Mouse (Mus musculus) hindbrain, embryonic 13.5 days (tissue): ENCODE measurements around the gene Adamts4. TPM values are rescaled to one million over a fixed set of nuclear protein-coding genes. Genes with fewer than 3 reads are reported as not detected.

Experiments used
- ATAC-seq: fragments of 200-750 bp; cut with Nextera tagmentation; 2 replicates; pipeline ENCODE4 v1.8.0; 2017; ENCODE audit warnings: moderate TSS enrichment; ENCODE audit not compliant: low FRiP score
- H3K27ac ChIP-seq: fragments of 300-500 bp; sonication (generic); 2 replicates; pipeline ENCODE4 v1.5.1; 2015; ENCODE audit warnings: inconsistent platforms, mild to moderate bottlenecking, moderate library complexity
- H3K27me3 ChIP-seq: fragments of 300-500 bp; sonication (generic); 2 replicates; pipeline ENCODE4 v1.6.1; 2015; ENCODE audit warnings: mild to moderate bottlenecking, inconsistent platforms
- H3K36me3 ChIP-seq: fragments of 300-500 bp; sonication (generic); 2 replicates; pipeline ENCODE4 v1.6.1; 2015; ENCODE audit warnings: mild to moderate bottlenecking, inconsistent platforms
- H3K4me1 ChIP-seq: fragments of 300-500 bp; sonication (generic); replicated peaks from 2 replicates; pipeline ENCODE4 v1.6.1; 2015; ENCODE audit warnings: inconsistent platforms
- H3K4me2 ChIP-seq: fragments of 300-500 bp; sonication (generic); 2 replicates; pipeline ENCODE4 v1.6.1; 2015; ENCODE audit warnings: inconsistent platforms, mild to moderate bottlenecking, moderate library complexity
- H3K4me3 ChIP-seq: fragments of 300-500 bp; sonication (generic); 2 replicates; pipeline ENCODE4 v1.5.1; 2015; ENCODE audit warnings: mild to moderate bottlenecking, inconsistent platforms
- H3K9ac ChIP-seq: fragments of 300-500 bp; sonication (generic); 2 replicates; pipeline ENCODE4 v1.6.1; 2015; ENCODE audit warnings: mild to moderate bottlenecking, inconsistent platforms
- H3K9me3 ChIP-seq: fragments of 300-500 bp; sonication (generic); 2 replicates; pipeline ENCODE4 v1.6.1; 2016; ENCODE audit warnings: inconsistent platforms
- WGBS: fragments of 180-500 bp; shearing (Covaris S2); methylation state at CpG from one replicate; pipeline ENCODE4 v1.1.7; 2015; 5-methylcytosine and 5-hydroxymethylcytosine counted together
- polyA plus RNA-seq: library from polyadenylated mRNA; unstranded; fragments of >200 nt; fragmentation: Nextera tagmentation; extraction: Ambion mirVana; gene quantifications from 2 replicates; pipeline ENCODE4 v1.2.1, GENCODE M21; 2015

Gene Adamts4
- polyA plus RNA-seq = 4.9 and 5.0 TPM in 2 replicates

DNA sequence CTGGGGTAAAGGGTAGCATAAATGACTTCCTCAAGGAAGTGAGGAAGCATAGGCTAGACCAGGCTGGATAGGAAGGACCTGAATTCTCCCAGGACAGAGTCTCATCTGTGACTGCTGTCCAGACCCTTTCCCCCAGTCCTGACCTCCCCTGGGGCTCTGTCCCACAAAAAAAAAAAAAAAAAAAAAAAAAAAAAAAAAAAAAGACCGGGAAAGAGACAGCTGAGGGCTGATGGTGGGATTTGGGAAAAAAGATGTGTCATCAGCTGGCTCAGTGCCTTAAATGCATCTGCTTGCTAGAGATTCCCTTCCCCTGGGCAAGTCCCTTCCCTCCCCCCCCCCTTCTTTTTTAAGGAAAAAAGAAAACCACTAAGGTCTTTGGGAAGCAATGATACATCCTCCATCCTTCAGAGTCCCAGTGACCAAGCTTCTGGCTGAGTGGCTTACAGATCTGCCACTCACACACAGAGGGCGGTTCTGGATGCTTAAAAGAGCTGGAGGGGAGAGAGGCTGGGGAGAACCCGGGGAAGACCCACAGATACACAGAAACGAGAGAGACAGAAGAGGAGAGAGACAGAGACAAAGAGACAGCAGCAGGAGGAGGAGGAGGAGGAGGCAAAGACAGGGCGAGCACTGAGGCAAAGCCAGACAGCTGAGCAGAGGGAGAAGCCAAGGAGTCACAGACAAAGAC is at the start of gene Adamts4:
Gene Adamts4, plus strand, starts transcription at position 509 of the 688 bp plus-strand sequence.
- no peak for ATAC-seq
- H3K27ac ChIP-seq = peak within 1 kb of the TSS; percentile 60
- H3K4me1 ChIP-seq = peaks cover 61% of the 10 kb centered on the region
- peak within 1 kb of the TSS; percentile 52 for H3K4me2 ChIP-seq
- H3K36me3 ChIP-seq = peaks cover 3% of the 10 kb centered on the region; the same call in 1 of the 2 replicates
- H3K9ac ChIP-seq = peak within 1 kb of the TSS; percentile 65
- 7% methylated on average over 5 of the region's 5 CpGs for WGBS
- peak within 1 kb of the TSS; percentile 31 for H3K4me3 ChIP-seq
- no peaks in the 10 kb centered on the region for H3K9me3 ChIP-seq
- no peaks in the 10 kb centered on the region for H3K27me3 ChIP-seq

DNA sequence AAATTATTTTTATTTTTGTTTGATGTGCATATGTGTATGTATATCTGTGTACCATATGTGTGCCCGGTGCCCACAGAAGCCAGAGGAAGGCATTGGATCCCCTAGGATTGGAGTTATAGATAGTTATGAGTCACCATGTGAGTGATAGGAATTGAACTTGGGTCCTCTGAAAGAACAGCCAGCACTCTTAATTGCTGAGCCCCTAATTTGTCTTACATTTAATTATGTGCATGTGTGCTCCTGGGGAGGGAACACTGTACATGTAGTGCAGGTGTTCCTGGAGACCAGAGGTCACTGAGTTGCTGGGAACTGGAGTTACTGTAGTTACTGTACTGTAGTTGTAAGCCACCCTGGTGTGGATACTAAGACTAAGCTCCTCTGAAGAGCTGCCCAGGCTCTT is 49.5 kb upstream of the Adamts4 start:
- Histone ChIP-seq H3K27ac (no peak overlapping the region), H3K4me2 (no peak overlapping the region), H3K36me3 (no peaks in the 10 kb centered on the region), H3K9ac (no peak overlapping the region), H3K9me3 (no peaks in the 10 kb centered on the region), H3K27me3 (peaks cover 34% of the 10 kb centered on the region), H3K4me1 (peaks cover 5% of the 10 kb centered on the region), H3K4me3 (no peak overlapping the region)
- ATAC-seq = no peak
- WGBS = 88% methylated on average over 1 of the region's 1 CpGs

DNA sequence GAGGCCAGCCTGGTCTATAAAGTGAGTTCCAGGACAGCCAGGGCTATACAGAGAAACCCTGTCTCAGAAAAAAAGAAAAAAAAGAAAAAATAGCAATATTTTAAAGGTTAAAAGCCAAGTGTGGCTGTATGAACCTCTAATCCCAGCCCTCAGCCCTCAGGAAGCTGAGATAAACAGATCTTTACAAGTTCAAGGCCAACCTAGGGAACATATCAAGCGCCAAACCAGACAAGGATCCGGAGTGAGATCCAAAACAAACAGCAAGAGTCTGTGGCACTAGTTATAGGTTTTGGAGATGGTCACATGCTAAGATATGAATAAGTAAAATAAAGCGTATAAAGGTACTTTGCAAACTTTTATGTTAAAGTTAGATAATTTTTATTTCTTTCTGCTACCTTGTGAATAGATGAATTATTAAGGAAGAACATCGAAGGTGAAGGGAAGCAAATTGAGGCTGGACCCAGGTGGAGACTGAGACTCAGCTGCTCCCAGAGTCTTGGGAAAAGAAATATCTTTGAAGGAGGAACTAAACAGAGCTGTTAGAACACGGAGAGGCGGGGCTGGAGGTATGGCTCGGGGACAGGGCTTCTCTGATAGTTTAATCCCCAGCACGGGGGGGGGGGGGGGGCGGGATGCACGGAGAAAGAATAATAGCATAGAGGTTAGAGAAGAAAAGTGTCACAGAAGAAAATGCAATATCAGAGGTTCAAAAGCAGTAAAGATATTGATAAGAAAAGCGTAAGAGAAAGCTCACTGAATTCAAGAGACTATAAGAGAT is 46.6 kb upstream of the Adamts4 start:
- no peaks in the 10 kb centered on the region for H3K36me3 ChIP-seq
- H3K9me3 ChIP-seq = no peaks in the 10 kb centered on the region
- no peak overlapping the region for H3K4me3 ChIP-seq
- no peak for ATAC-seq
- no peak overlapping the region for H3K9ac ChIP-seq
- 62% methylated on average over 10 of the region's 11 CpGs for WGBS
- no peak overlapping the region for H3K4me2 ChIP-seq
- no peak overlapping the region for H3K27ac ChIP-seq
- H3K4me1 ChIP-seq = peaks cover 10% of the 10 kb centered on the region; the same call in 1 of the 2 replicates
- H3K27me3 ChIP-seq = peaks cover 8% of the 10 kb centered on the region; the same call in 1 of the 2 replicates

DNA sequence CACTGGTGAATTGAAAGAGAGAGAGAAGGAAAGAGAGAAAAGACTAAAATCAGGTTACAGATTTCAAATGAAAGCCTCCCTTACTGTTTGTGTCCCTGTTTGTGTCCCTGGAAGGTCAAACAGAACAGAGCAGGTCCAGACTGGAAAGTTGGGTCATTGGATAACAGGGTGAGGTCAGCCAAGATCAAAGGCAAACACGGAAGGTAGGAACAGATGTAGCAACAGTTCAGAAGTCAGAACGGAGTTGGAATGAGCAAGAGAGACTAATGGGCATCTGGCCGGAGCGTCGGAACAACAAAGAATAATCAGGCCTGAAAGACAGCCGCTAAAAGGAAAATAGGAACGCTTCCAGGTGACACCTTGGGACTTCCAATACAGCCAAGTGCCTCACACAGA is 46.0 kb upstream of the Adamts4 start:
- Histone ChIP-seq H3K27me3 (0 out of 2 replicates have a peak, but pooled peaks cover 5% of the 10 kb centered on the region), H3K27ac (no peak overlapping the region), H3K4me3 (no peak overlapping the region), H3K4me1 (peaks cover 10% of the 10 kb centered on the region; the same call in 1 of the 2 replicates), H3K36me3 (no peaks in the 10 kb centered on the region), H3K9me3 (no peaks in the 10 kb centered on the region), H3K4me2 (no peak overlapping the region), H3K9ac (no peak overlapping the region)
- ATAC-seq = no peak
- WGBS = 68% methylated on average over 7 of the region's 7 CpGs

DNA sequence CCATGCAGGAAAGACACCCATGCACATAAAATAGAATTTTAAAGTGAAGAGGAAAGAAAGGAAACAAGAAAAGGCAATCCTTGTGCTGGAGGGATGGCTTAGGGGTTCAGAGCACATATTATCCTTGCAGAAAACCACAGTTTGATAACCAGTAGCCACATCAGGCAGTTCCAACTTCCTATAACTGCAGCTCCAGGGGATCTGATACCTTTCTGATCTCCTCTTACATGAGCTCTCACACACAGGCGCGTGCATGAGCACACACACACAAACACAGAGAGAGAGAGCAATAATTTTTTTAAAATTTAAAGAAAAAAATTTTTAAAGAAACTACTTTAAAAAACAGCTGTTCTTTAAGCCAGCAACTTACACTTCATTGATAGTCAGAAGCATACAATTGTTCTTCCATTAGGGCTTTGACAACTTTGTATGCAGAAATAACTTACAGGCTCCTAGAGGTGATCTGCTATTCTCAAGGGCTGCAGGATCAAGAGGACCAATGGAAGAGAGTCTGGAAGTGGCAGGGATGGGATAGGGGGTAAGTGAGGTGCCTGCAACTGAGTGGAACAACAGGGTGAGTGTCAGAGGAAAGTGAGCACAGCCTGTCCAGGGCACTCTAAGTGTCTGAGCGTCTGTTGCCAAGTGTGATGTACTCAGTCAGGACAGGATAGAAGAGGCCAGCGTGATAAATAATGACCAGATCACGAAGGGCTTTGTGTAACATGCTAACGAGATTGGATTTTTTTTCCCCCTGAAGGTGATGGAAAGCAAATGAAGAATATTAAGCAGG is 44.3 kb upstream of the Adamts4 start:
- no peak for ATAC-seq
- WGBS = 56% methylated on average over 6 of the region's 6 CpGs
- Histone ChIP-seq H3K4me2 (no peak overlapping the region), H3K4me3 (no peak overlapping the region), H3K9ac (no peak overlapping the region), H3K27me3 (no peaks in the 10 kb centered on the region), H3K27ac (no peak overlapping the region), H3K36me3 (no peaks in the 10 kb centered on the region), H3K4me1 (peaks cover 10% of the 10 kb centered on the region; the same call in 1 of the 2 replicates), H3K9me3 (no peaks in the 10 kb centered on the region)

DNA sequence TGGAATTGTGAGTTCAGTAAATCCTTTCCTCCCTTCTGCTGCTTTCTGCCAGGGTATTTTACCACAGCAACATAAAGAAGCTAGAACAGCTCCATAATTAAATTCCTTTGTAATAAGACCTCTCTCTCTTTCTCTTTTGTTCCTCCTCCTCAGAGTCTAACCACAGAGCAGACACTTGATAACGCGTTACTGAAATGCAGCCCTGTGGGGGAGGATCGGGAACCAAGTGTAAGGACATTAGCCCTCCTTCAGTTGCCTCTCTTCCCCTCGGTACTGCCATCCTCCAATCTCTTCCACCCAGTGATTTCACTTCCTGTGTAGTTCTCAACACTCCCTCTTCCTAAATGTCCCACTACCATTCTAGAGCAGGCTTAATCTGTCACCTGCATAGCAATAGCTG is 40.8 kb upstream of the Adamts4 start:
- no peaks in the 10 kb centered on the region for H3K36me3 ChIP-seq
- no peak overlapping the region for H3K4me2 ChIP-seq
- H3K9me3 ChIP-seq = no peaks in the 10 kb centered on the region
- peaks cover 10% of the 10 kb centered on the region; the same call in 1 of the 2 replicates for H3K4me1 ChIP-seq
- no peak for ATAC-seq
- no peak overlapping the region for H3K9ac ChIP-seq
- no peak overlapping the region for H3K27ac ChIP-seq
- no peak overlapping the region for H3K4me3 ChIP-seq
- 28% methylated on average over 4 of the region's 4 CpGs for WGBS
- no peaks in the 10 kb centered on the region for H3K27me3 ChIP-seq

DNA sequence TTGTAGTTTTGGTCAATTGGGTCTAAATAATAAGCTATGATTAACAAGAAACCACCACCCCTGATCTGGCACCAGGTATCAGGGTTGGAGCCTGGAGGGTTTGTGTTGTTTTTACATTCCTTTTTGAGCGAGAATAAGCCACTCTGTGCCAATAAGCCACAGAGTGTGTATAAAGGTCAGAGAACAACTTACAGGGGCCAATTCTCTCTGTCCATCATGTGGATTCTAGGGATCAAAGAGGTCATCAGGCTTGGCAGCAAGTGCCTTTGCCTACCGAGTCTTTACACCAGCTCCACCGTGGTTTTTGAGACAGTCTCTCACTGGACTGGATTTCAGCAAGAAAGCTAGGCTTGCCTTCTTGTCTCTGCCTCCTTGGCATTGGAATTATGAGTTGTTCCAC is 37.4 kb upstream of the Adamts4 start:
- no peak overlapping the region for H3K4me3 ChIP-seq
- H3K4me1 ChIP-seq = no peaks in the 10 kb centered on the region
- H3K9me3 ChIP-seq = no peaks in the 10 kb centered on the region
- WGBS = 57% methylated on average over 3 of the region's 3 CpGs
- no peak overlapping the region for H3K9ac ChIP-seq
- no peak overlapping the region for H3K4me2 ChIP-seq
- H3K27ac ChIP-seq = no peak overlapping the region
- no peaks in the 10 kb centered on the region for H3K27me3 ChIP-seq
- no peak for ATAC-seq
- H3K36me3 ChIP-seq = peaks cover 3% of the 10 kb centered on the region; the same call in 1 of the 2 replicates

DNA sequence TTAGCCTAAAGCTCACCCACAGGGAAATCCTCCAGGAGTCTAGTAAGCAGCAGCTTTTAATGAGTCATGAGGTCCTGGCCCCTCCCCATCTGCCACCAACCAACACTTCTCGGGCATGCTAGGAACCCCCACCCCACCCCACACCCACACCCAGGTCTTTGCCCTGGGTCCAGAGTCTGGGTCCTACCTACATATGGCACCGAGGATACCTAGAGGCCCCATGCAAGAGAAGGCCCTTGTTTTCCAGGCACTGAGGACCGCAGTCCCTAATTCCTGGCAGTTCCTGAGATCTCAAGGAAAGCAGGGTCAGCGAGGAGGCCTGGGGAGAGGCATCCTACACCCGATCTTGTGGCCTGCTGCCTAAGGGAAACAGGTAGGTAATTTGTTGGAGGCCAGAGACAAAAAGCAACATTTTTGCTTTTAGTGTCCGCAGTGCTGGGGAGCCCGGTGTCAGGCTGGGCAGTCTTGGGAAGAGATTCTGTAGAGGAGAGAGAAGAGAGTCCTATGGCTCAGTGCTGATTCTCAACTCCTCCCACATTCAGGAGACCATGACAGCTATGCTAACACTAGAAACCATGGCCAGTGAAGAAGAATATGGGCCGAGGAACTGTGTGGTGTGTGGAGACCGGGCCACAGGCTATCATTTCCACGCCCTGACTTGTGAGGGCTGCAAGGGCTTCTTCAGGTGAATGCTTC is 36.3 kb upstream of the Adamts4 start, which contains the start of gene Nr1i3:
Gene Nr1i3, plus strand, starts transcription at position 170 of the 696 bp plus-strand sequence.
- Histone ChIP-seq H3K4me3 (no peak within 1 kb of the TSS), H3K4me1 (no peaks in the 10 kb centered on the region), H3K36me3 (peaks cover 11% of the 10 kb centered on the region), H3K4me2 (no peak within 1 kb of the TSS), H3K27ac (no peak within 1 kb of the TSS), H3K9me3 (no peaks in the 10 kb centered on the region), H3K9ac (no peak within 1 kb of the TSS), H3K27me3 (no peaks in the 10 kb centered on the region)
- WGBS = 78% methylated on average over 10 of the region's 10 CpGs
- ATAC-seq = no peak

DNA sequence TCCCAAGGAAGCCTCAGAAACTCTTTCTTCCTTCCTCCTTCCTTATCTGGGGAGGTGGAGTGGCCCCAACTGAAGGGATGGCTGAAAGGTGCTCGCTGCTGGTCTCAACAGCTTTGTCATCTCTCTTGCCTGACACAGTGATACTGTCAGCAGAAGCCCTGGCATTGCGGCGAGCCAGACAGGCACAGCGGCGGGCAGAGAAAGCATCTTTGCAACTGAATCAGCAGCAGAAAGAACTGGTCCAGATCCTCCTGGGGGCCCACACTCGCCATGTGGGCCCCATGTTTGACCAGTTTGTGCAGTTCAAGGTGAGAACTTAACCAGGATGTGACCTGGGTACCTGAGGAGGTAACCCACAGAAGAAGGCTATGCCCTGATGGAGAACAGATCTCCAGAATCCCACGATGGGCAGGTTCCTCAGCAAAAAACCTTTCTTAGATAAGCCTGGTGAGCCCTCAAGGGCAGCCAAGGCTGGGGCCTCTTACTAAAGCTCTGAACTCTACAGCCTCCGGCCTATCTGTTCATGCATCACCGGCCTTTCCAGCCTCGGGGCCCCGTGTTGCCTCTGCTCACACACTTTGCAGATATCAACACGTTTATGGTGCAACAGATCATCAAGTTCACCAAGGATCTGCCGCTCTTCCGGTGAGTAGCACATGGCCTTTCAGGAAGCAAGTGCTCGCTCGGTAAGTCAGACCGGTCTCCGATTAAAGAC is 33.8 kb upstream of the Adamts4 start:
- Histone ChIP-seq H3K27ac (no peak overlapping the region), H3K27me3 (no peaks in the 10 kb centered on the region), H3K4me2 (no peak overlapping the region), H3K4me1 (peaks cover 8% of the 10 kb centered on the region), H3K9me3 (no peaks in the 10 kb centered on the region), H3K9ac (no peak overlapping the region), H3K36me3 (peaks cover 22% of the 10 kb centered on the region), H3K4me3 (no peak overlapping the region)
- ATAC-seq = no peak
- WGBS = 91% methylated on average over 18 of the region's 18 CpGs

DNA sequence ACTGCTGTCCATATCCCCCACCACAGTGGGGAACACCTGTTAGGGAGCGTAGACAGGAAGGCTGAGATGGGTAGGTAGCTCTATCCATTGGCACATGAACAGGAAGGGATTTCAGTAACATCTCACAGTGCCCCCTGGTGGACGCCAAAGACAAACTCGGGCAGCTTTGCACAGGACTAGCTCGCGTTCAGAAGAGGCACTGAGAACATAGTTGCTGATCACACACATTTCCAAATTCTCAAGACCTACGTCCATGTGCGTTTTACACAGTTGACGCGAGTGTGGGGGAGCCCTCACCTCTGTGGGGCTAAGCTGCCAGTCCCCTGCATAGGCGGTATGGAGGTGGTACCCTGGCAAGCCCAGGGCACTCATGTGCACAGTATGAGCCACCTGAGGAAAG is 29.4 kb upstream of the Adamts4 start:
- 6% methylated on average over 10 of the region's 10 CpGs for WGBS
- Histone ChIP-seq H3K27ac (no peak overlapping the region), H3K36me3 (peaks cover 22% of the 10 kb centered on the region), H3K27me3 (no peaks in the 10 kb centered on the region), H3K4me3 (peak overlapping the region; percentile 60), H3K9me3 (no peaks in the 10 kb centered on the region), H3K4me1 (peaks cover 18% of the 10 kb centered on the region), H3K4me2 (peak overlapping the region; percentile 86), H3K9ac (peak overlapping the region; percentile 77)
- peak; percentile 15; the same call in 1 of the 2 replicates for ATAC-seq
